16 mouse cellular contexts compared by ENCODE assay signal in the genomic region with DNA sequence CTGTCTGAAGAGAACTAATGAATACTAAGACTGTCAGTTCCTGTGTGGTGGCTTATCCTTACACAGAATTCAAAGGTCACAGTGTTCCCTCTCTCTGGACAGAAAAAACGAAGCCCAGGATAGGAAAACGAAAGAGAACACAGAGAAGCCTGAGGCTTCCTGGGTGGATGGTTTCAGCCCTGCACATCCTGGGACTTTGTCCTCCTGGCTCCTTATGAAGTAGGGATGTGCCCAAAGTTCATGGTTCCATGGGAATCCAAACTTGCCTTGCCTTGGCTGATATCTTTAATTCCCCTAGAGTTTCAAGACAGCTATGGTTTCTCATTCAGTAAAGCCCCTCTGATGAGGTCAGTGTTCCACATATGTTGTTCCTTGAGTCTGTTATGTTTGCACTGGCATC. TPM values are rescaled to one million over a fixed set of nuclear protein-coding genes. Genes with fewer than 3 reads are reported as not detected.
DNase-seq lines count a peak whose midpoint lies in the region; ATAC-seq and TF ChIP-seq lines count a peak whose summit lies in the region.
"Had no signal": no experiment of that assay in that cellular context is flagged by ENCODE, and none has a peak within 500 bp of the region (broad histone marks: within the 10 kb centered on the region; RNA-seq: fewer than 3 reads in every experiment).

No protein-coding gene starts in this region.

- H3K4me1 ChIP-seq in kidney, adult 2 months (ENCODE audit: control insufficient read depth, insufficient read depth, low read length) = peaks cover 10% of the 10 kb centered on the region; the same call in 1 of the 2 replicates
- H3K4me1 ChIP-seq in kidney, embryonic 15.5 days = peaks cover 32% of the 10 kb centered on the region
- H3K4me1 ChIP-seq in forebrain, embryonic 13.5 days = peaks cover 47% of the 10 kb centered on the region
- peaks cover 38% of the 10 kb centered on the region for H3K4me1 ChIP-seq in hindbrain, embryonic 14.5 days (replicated peaks; ENCODE audit: control insufficient read depth, insufficient read depth, low read length)
- peaks cover 30% of the 10 kb centered on the region for H3K4me1 ChIP-seq in midbrain, embryonic 16.5 days (ENCODE audit: control insufficient read depth, insufficient read depth, low read length)

- WGBS in kidney, adult 2 months = 66% methylated on average over 2 of the region's 2 CpGs
- 67% methylated on average over 2 of the region's 2 CpGs for WGBS in kidney, embryonic 15.5 days
- WGBS in forebrain, embryonic 13.5 days = 28% methylated on average over 2 of the region's 2 CpGs
- whole genome bisulfite sequencing in hindbrain, embryonic 14.5 days = 31% methylated on average over 2 of the region's 2 CpGs
- WGBS in midbrain, embryonic 16.5 days = 21% methylated on average over 2 of the region's 2 CpGs

- no peak for TF ChIP-seq POLR2A in kidney, adult 2 months (IDR thresholded peaks at IDR 0.05; ENCODE audit: low read depth, low read length)

- H3K4me3 ChIP-seq in kidney, adult 2 months (ENCODE audit: insufficient read depth, low read depth, low read length) = no peak overlapping the region
- H3K4me3 ChIP-seq in kidney, embryonic 15.5 days (replicated peaks) = no peak overlapping the region
- H3K4me3 ChIP-seq in forebrain, embryonic 13.5 days = no peak overlapping the region
- H3K4me3 ChIP-seq in hindbrain, embryonic 14.5 days (replicated peaks; ENCODE audit: low read length) = no peak overlapping the region
- H3K4me3 ChIP-seq in midbrain, embryonic 16.5 days (ENCODE audit: low read depth, low read length) = no peak overlapping the region
- H3K4me3 ChIP-seq: embryonic facial prominence, embryonic 15.5 days; limb, embryonic 15.5 days had no signal

- no peak for TF ChIP-seq CTCF in kidney, adult 2 months (conservative IDR thresholded peaks at IDR 0.05; ENCODE audit: insufficient read depth, insufficient read length, low read depth, low read length)

- no peak overlapping the region for H3K9ac ChIP-seq in kidney, embryonic 15.5 days
- H3K9ac ChIP-seq in forebrain, embryonic 13.5 days = peak overlapping the region; percentile 6
- H3K9ac ChIP-seq in hindbrain, embryonic 14.5 days = no peak overlapping the region
- no peak overlapping the region for H3K9ac ChIP-seq in midbrain, embryonic 16.5 days (ENCODE audit: low read depth, low read length)
- H3K9ac ChIP-seq: embryonic facial prominence, embryonic 15.5 days; limb, embryonic 15.5 days; lung, embryonic 14.5 days had no signal

- DNase-seq in kidney, adult 2 months = peak; percentile 83
- DNase-seq in hindbrain, embryonic 14.5 days (ENCODE audit: low spot score) = no peak
- DNase-seq in cerebellum, adult 9-10 months = no peak
- no peak for DNase-seq in right cerebral cortex, postnatal 14 days
- DNase-seq: adrenal gland, adult 2 months; cerebellum, adult 11-12 months; gastrocnemius, postnatal 14 days; lung, embryonic 14.5 days; right cerebral cortex, adult 18-20 months had no signal

- no peak for ATAC-seq in kidney, embryonic 15.5 days (replicated peaks; ENCODE audit: low FRiP score)
- ATAC-seq in forebrain, embryonic 13.5 days = no peak
- no peak for ATAC-seq in hindbrain, embryonic 14.5 days (ENCODE audit: low FRiP score)
- no peak for ATAC-seq in midbrain, embryonic 16.5 days
- ATAC-seq in cerebellum, adult (ENCODE audit: insufficient number of reproducible peaks, low FRiP score, low TSS enrichment) = no peak
- ATAC-seq: intestine, embryonic 16.5 days had no signal

- H3K9me3 ChIP-seq in kidney, embryonic 15.5 days (replicated peaks) = 0 out of 2 replicates have a peak, but pooled peaks cover 4% of the 10 kb centered on the region
- H3K9me3 ChIP-seq in forebrain, embryonic 13.5 days (replicated peaks) = no peaks in the 10 kb centered on the region
- no peaks in the 10 kb centered on the region for H3K9me3 ChIP-seq in hindbrain, embryonic 14.5 days (ENCODE audit: control insufficient read depth, low read length)
- H3K9me3 ChIP-seq in midbrain, embryonic 16.5 days (replicated peaks; ENCODE audit: control insufficient read depth, low read length, poor library complexity, severe bottlenecking) = no peaks in the 10 kb centered on the region
- H3K9me3 ChIP-seq: embryonic facial prominence, embryonic 15.5 days; limb, embryonic 15.5 days had no signal

- H3K36me3 ChIP-seq in kidney, adult 2 months (ENCODE audit: control insufficient read depth, insufficient read depth, low read length) = no peaks in the 10 kb centered on the region
- no peaks in the 10 kb centered on the region for H3K36me3 ChIP-seq in kidney, embryonic 15.5 days
- 0 out of 2 replicates have a peak, but pooled peaks cover under 1% of the 10 kb centered on the region for H3K36me3 ChIP-seq in forebrain, embryonic 13.5 days (ENCODE audit: poor library complexity, severe bottlenecking)
- no peaks in the 10 kb centered on the region for H3K36me3 ChIP-seq in hindbrain, embryonic 14.5 days (replicated peaks; ENCODE audit: control insufficient read depth, insufficient read depth)
- no peaks in the 10 kb centered on the region for H3K36me3 ChIP-seq in midbrain, embryonic 16.5 days (ENCODE audit: control insufficient read depth, insufficient read depth, low read length)
- H3K36me3 ChIP-seq: embryonic facial prominence, embryonic 15.5 days; limb, embryonic 15.5 days had no signal

- H3K27ac ChIP-seq in kidney, adult 2 months (ENCODE audit: insufficient read depth, low read depth, low read length) = peak overlapping the region; percentile 21; the same call in 1 of the 2 replicates
- no peak overlapping the region for H3K27ac ChIP-seq in kidney, embryonic 15.5 days
- H3K27ac ChIP-seq in forebrain, embryonic 13.5 days = peak overlapping the region; percentile 72
- H3K27ac ChIP-seq in hindbrain, embryonic 14.5 days = 0 out of 2 replicates have a peak overlapping the region, but pooled peaks have one; percentile 62
- peak overlapping the region; percentile 51 for H3K27ac ChIP-seq in midbrain, embryonic 16.5 days (ENCODE audit: low read length)
- H3K27ac ChIP-seq: embryonic facial prominence, embryonic 15.5 days; limb, embryonic 15.5 days had no signal

- H3K4me2 ChIP-seq in kidney, embryonic 15.5 days = no peak overlapping the region
- H3K4me2 ChIP-seq in forebrain, embryonic 13.5 days = peak overlapping the region; percentile 53
- no peak overlapping the region for H3K4me2 ChIP-seq in hindbrain, embryonic 14.5 days (replicated peaks)
- no peak overlapping the region for H3K4me2 ChIP-seq in midbrain, embryonic 16.5 days (ENCODE audit: low read length)
- H3K4me2 ChIP-seq: embryonic facial prominence, embryonic 15.5 days; limb, embryonic 15.5 days; lung, embryonic 14.5 days had no signal

- H3K27me3 ChIP-seq in kidney, adult 2 months (replicated peaks; ENCODE audit: control insufficient read depth, insufficient read depth, low read length) = no peaks in the 10 kb centered on the region
- no peaks in the 10 kb centered on the region for H3K27me3 ChIP-seq in kidney, embryonic 15.5 days
- no peaks in the 10 kb centered on the region for H3K27me3 ChIP-seq in forebrain, embryonic 13.5 days
- H3K27me3 ChIP-seq in hindbrain, embryonic 14.5 days (ENCODE audit: control insufficient read depth, insufficient read depth, low read length) = no peaks in the 10 kb centered on the region
- no peaks in the 10 kb centered on the region for H3K27me3 ChIP-seq in midbrain, embryonic 16.5 days (ENCODE audit: control insufficient read depth, insufficient read depth, low read depth, low read length)
- H3K27me3 ChIP-seq: embryonic facial prominence, embryonic 15.5 days; limb, embryonic 15.5 days had no signal

RNA-seq across cellular contexts. Expression of gene Ackr3, which starts 19.2 kb away (rescaled TPM):
- 128 and 172 TPM in 2 replicates for polyA plus RNA-seq in kidney, adult 2 months (2012; rRNA removed)
- 42.9 and 46.8 TPM in 2 replicates for polyA plus RNA-seq in kidney, embryonic 15.5 days (2015; fragmentation: Nextera tagmentation; extraction: Ambion mirVana)
- 28.5 and 29.1 TPM in 2 replicates for polyA plus RNA-seq in forebrain, embryonic 13.5 days (2015; fragmentation: Nextera tagmentation; extraction: Ambion mirVana)
- polyA plus RNA-seq in hindbrain, embryonic 14.5 days (2014; fragmentation: Nextera tagmentation; extraction: Ambion mirVana) = 10.3 and 11.1 TPM in 2 replicates
- 10.4 and 10.9 TPM in 2 replicates for polyA plus RNA-seq in midbrain, embryonic 16.5 days (2015; fragmentation: Nextera tagmentation; extraction: Ambion mirVana)
